Mouse (Mus musculus): ENCODE data around the gene Fn1.

DNA sequence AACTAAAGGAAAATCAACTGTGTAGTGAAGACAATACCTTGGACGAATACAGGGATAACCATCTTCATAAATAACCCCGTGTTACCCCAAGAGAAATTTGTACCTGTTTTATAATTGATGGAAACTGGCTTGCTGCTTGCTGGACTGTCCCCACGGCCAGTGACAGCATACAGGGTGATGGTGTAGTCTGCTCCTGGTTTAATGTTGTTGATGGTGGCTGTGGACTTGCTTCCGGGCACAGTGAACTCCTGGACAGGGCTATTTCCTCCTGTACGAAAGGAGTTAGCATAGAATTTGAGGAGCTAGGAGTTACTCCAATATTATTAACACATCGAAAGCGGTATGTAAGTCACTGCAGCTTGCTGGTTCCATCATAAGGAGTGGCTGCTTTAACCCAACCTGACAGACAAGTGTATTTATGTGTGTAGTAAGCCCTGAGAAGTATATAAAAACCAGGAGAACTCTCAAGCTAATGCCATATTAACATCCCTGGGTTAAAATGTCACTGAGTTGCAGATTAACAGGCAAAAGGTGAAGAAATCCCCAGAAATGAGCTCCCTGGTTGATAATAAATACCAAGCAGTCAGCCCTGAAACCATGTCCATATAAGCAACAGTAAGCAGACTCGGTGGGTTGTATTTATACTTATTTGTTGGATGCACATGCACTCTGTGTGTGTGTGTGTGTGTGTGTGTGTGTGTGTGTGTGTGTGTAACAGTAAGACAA is 46.2 kb downstream of the Fn1 start:
- TF ChIP-seq CTCF (IDR thresholded peaks at IDR 0.05; ENCODE audit: borderline replicate concordance, insufficient read depth, low read length), result no peak
- no peak for TF ChIP-seq POLR2A (IDR thresholded peaks at IDR 0.05; ENCODE audit: low read depth, low read length)
